Mouse (Mus musculus) heart, adult 18-20 months (tissue): ENCODE results near the gene Cys1. TPM values are rescaled to one million over a fixed set of nuclear protein-coding genes. Genes with fewer than 3 reads are reported as not detected.

Experiments used
- DNase-seq, 2 experiments: peaks; one replicate each; pipeline ENCODE4 v3.0.0; 2021 to 2022; ENCODE audit warnings: mixed read lengths in 1 of 2
- total RNA-seq, 2 experiments: library from RNA; stranded (reverse); gene quantifications; 2 replicates each; pipeline ENCODE4 v1.2.3; 2021

The Cys1 gene
- total RNA-seq, 2 experiments from 2014 or later: 3.3 to 3.9 TPM

DNA sequence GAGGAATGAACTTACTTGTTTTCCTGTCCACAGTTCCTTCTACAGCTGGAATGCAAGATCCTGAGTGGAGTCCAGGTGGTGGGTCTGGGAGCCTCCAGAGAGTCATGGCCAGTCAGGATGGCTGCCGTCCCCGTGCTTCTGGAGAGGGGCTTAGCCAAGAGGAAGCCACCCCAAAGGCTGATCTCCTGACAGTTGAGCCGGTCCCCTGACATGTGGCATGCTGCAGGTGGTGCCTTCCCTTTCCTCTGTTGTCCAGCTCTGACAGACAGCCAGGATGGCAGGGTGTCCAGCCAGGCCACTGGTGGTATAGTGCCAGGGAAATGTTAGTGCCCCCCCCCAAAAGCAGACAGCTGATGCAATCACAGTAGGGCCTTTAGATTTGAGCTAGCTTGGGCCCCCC is 16.9 kb upstream of the Cys1 start:
- DNase-seq: no peak

DNA sequence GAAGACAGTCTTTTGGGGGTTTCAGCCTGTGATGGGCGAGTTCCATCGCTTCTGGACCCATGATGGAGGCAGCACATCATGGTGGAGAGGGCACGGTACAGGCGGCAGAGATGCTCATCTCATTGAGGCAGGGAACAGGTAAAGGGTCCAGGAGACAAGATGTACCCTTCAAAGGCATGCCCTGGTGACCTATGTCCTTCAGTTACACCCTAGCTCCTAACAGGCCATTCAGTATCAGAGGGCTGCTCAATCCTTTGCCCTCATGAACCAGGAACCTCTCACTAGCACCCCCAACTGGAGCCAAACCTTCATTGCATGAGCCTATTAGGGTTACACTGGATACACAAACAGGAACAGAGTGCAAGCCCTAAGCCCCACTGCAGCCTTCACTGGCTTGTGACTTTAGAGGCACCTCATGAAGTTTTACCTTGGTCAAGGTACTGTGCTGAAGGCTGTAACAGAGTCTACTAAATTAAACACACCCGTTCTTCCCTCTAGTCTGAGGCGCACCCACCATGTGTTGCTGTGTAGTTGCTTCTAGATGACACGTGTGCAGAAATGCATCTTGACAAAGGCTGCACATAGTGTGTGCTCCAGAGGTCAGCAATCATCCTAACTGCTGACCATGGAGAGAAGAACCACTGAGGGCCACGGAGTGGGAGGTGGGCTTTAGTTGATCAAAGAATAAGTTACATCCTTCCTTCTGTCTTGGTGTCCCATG is 16.0 kb upstream of the Cys1 start:
- DNase-seq: no peak

DNA sequence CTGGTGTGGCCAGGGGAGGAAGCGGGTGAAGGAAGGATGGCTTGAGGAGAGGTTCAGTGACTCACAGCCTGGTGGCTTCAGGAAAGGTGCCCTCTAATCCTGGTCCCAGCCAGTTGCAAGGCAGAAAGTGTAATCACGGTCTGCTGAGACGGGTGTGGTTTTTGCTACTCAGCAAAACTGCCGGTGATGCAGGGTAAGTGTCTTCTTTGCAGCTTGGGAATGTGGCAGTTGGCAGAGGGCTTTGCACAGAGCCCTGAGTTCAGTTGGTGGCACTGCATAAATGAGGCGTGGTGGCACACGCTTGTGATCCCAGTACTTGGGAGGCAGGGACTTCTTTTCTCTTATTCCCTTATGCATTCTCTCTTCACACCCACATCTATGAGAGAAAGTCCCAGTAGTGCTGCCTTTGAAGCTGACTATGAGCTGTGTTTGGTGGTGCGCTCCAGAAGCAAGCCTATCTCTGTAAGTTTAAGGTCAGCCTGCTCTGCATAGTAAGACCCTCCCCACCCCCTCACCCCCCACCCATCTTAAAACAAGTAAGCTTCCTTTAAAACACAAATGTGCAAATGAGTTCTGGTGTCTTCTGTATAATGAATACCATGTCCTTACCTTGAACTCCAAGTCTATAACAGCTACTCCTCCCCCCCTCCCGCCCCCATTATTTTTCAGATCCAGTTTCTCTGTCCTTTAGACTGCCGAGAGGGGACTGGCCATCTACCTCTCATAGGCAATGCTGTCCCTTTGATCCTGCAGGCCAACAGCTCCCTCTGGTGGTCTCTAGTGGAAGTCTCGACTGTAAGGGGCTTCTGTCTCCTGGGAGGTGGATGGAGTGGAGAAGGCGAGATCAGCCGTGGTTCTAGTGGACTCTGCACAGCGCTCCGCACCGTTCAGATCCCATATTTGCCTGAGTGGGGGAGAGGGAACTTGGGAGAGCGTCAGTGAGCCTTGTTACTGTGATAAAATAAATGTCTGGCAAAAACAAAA is 15.2 kb upstream of the Cys1 start:
- DNase-seq: peak; percentile 87 to 95

DNA sequence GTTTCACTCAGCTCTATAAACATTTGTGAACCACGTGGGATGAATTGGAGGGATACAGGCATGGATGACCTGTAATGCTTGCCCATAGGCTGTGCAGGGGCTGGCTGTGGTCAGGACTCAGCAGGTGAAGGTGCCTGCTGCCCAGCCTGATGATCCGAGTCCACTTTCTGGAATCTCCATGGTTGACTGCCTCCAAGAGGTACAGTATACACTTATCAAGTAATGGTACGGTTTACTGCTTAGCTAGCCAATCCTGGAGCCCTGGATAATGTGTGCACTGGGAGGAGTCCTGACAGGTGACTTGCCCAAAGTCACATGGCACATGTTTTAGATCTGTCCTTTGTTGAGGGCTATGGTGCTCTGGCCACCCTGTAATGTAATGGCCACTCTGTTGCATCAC is 8.7 kb upstream of the Cys1 start:
- DNase-seq: no peak

DNA sequence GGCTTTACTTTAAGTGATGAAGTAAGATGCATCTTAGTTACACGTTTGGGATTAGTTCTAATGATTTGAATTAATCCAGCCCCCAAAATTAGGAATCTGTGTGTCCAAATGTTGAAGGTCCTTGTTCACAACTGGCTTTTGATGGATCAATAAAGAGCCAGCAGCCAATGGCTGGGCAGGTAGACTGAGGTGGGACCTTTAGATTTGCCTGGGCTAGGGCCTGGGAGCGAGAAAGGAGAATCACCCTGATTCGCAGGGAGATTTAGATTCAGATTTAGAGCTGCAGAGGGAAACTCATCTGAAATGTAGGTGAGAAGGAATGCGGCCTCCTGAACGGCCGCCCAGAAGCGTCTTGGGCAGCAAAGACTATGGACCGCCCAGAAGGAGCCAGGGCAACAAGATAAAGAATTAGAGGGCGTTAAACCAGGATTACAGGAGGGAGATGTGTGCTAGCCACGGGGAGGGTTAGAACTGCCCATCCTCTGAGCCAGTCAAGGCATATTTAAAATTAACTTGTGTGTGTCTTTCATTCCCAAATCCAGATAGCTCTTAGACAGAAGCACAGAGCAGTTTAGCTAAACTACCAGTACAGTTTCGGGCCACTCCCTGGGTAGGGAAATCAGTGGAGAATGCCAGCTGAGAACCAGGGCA is 5.2 kb upstream of the Cys1 start:
- no peak for DNase-seq

DNA sequence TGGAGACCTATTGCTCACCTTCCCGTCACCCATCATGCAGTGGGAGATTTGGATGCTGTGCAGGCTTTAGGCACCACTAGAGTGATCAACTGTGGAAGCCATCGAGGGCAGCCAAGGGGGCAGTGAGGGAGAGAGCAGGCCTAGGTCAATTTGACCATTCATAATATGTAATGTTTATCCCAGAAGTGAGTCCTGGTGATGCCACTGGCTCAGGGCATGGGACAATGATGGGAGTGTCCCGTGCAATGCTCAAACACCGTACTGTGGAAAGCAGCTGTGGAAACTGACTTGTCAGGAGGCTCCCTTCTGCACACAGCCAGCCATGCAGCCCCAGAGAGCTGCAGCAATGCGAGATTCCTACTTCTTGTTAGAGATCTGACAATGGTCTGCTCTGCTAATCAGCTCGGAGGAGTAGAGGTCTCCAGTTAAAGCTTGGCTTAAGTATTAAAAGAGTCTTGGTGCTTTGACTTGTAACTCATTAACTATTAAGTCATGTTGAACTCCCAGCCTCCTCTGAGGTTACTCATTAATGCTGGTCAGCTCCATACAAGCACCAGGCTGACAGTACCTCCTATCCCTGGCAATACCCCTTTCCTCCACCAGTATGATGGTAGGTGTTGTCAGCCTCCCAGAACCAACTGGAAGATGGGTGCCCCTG is 4.6 kb upstream of the Cys1 start:
- no peak for DNase-seq

DNA sequence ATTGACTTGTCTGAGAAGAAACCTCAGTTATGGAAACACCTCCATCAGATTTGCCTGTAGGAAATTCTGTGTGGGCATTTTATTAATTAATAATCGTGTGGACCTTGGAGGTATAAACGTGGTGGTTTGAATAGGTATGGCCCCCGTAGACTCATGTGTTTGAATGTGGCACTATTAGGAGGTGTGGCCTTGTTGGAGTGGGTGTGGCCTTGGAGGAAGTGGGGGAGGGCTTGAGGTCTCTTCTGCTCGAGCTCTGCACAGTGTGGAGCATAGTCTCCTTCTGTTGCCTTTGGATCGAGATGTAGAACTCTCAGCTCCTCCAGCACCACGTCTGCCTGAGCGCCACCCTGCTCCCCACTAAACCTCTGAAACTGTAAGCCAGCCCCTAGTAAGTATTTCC is 1.8 kb upstream of the Cys1 start:
- DNase-seq: no peak

DNA sequence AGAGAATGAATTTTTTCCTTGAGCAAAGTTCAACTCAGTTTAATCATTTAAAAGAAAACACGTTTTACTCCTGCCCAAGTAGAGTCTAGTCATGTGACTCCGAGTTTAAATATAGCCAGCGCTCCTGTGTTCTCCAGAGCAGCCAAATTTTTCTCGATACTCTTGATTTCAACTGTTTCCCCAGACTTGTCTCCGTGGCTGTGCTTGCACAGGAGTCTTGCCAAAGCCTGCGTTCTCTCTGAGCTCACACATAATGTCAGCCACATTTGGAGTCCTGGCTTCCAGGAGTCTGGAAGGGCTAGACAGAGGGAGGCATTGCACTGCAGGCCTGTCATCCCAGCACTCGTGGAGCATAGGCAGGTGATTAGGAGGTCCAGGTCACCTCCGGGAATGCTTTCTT is 950 bp upstream of the Cys1 start:
- DNase-seq: peak; percentile 59 to 77

DNA sequence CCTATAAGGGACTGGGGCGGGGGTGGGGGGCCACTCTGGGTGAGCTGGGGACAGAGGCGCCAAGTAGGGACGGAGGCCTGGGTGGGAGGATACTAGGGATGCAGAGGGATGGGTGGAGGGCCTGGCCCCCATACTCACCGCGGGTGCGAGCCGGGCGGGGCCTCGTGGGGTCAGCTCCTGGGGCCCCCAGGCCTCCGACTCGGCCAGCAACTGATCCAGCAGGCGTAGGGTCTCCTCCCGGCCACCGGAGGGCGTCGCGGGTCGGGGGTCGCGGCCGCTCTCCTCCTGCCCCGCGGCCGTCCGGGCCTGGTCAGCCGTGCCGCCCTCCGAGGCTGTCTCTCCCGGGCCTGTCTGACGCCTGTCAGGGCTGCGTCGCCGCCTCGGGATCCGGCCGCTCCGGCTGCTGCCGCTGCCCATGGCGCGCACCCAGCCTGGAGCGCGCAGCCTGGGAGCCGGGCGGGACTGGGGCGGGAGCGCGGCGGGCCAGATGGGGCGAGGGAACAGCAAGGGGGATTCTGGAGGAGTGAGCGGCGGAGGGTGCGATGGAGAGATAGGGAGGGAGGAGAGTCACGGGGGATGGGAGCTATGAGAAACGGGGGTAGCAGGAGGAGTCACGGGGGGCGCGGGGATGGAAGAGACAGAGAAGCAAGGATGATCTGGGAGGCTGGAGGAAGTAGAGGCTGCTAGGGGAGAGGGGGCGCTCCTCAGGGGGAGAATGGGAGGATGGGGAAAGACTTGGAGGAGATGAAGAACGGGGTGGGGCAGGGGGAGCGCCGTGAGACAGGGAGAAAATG is 924 bp downstream of the Cys1 start:
- DNase-seq: peak; percentile 45 to 57

DNA sequence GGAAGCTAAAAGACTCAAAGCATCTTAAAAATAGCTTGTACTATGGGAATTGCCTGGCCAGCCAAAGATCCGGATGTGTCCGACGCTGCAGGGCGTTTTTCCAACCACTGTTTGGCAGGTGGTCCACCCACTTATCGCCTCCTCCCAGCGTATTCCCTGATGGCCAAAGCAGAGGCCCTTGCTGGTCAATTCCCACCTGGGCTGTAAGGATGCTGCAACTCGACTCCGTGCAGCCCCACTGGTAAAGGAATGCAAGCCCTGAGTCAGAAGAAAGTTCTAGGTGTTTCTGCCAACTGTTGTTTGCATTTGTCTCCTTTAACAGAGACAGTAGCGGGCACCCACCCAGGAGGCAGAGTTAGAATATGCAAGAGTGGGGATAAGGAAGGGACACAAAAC is 1.5 kb downstream of the Cys1 start:
- peak; percentile 80 to 82 for DNase-seq

DNA sequence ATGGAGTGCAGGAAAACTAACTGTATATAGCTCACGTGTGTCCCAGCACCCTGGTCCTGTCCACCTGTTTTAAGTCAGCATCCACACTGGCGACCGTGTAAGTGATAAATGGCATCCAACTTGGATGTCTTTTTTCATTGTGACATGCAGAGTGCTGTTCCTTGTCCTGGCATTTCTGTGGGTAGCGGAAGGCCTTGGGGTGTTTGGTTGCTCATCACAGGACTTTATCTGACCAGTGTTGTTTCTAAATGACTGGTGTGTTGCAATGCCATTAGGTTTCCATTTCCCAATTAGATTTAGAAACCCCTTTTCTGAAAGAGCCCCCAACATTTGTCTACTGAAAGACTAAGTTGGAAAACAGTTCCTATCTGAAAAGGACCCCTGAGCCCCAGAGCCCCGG is 19.5 kb downstream of the Cys1 start:
- no peak for DNase-seq

DNA sequence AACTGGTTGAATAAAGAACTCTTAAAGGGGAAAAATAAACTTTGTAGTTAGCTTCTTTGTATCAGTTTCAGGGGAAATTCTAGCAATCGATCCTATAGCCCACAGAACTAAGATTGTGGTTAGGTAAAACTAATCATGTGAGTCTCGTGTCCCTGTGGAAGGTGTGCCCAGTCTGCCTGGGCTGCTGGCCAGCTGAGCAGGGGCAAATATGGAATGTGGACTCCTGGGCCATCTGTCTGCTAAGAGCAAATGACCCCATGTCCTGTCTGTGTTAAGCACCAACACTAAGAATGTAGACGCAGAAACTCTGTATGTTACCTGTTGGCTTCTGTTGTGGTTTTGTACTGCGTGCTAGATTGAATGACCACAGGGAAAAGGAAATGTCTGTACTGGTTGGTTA is 20.5 kb downstream of the Cys1 start:
- DNase-seq: peak; percentile 54 to 64

DNA sequence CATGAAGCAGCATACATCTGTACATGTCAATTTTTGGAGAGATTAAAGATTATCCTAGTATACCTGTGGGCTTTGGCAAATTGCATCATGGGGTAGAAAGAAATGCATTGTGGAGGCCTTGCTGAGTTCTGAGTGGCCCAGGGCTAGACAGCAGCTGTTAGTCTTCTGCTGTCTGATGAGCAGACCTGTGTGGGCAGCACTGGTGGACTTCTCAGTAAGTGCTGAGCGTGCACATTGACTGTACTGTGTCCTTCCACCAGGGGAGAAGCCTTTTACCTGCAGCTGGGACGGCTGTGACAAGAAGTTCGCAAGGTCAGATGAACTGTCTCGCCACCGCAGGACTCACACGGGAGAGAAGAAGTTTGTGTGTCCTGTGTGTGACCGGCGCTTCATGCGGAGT is 21.7 kb downstream of the Cys1 start:
- DNase-seq: no peak

DNA sequence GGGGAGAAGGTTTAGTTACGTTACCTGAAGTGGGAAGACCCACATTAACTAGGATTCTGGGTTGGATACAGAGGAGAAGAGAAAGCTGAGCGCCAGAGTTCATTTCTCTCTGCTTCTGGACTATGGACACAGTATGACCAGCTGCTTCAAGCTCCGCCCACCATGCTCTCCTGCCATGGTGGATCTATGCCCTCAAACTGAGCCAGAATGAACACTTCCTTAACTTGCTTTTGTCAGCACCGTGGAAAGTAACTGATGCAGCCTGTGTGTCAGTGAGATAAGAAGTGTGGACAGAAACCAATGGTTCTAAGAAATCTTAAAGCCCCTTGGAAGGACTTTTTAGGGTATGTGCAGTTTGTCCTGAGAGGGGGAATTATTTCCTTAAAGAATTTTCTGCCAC is 22.6 kb downstream of the Cys1 start:
- no peak for DNase-seq

DNA sequence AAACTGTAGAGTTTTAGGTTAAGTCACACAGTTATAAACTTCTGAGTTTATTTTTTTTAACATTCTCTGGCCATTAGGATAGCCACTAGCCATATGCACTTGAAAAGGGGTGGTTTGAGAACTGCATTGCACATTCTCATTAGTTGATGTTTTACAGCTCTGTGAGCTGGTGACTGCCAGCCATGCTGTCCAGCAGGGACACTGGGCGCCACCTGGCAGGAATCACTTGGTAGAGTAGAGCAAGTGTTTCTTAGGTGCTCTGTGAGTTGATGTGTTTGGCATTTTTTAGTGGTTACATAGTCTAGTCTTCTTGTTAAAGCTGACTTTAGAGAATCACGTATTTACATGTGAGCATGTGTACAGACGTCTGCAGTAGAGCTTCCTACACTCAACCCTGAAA is 25.2 kb downstream of the Cys1 start:
- no peak for DNase-seq

DNA sequence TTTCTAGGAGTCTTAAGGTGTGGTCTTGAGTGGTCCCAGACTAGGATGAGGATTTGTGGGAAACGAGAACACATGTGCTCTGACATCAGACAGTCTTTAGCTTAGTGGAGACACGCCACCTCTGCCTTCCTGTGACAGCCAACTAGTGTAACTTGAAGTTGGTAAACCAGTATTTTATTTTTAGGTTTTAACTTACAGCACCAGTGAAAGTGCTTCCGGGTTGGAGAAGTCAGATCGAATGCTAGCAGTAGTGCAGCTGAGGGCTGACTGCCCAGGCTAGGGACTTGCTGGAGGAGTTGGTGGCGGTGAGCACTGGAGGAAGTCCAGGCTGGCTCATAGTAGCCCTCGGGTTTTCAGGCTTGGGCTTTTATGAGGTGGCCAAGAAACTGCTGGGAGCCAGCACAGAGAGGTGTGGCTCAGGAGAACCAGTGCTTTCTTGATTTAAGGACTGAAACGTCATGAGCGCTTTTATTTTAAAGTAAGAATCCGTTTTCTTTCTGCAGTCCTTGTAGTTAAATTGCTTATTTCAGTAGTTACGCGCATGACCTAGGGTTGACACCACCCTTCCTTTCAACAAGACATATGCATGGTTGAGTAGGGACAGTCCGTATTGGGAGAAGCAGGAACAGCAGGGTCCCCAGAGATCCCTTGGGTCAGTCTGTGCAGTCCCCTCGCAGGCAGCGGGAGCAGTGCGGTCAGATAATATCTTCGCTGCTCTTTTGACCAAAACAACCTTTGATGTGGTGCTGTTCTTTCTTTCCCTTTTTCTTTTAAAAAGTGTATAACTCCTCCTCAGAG is 27.3 kb downstream of the Cys1 start:
- peak in 1 of 2 experiments; percentile 21 for DNase-seq

DNA sequence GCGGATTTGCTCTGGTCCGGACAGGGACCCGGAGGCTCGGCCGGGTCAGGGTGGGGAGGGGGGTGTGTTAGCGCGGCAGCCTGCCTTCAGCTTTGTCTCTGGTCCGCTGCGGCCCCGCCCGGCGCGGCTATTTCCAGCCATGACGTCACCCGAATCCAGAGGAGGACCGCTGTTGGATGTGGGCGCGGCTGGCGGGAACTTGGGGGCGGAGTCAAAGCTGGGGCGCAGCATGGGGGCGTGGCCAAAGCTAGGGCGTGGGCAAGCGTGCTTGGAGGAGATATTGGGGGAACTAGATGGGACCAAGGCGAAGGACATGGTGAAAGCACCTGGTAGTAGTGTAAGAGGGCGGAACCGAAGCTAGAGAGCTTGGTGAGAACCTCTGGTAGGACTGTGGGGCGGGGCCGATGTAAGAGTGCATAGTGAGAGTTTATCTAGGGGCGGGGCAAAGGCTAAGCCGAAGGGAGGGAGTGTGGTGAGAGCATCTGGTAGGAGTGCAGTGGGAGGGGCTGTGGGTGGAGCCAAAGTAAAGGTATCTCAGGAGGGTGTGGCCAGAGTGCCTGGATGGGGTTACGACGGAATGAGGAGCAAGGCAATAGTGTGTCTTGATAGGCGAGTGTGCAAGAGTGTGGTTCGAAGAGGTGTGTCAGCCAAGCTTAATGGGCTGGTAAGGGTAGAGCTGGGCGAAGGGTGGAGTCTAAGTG is 29.8 kb downstream of the Cys1 start:
- DNase-seq: peak; percentile 99

DNA sequence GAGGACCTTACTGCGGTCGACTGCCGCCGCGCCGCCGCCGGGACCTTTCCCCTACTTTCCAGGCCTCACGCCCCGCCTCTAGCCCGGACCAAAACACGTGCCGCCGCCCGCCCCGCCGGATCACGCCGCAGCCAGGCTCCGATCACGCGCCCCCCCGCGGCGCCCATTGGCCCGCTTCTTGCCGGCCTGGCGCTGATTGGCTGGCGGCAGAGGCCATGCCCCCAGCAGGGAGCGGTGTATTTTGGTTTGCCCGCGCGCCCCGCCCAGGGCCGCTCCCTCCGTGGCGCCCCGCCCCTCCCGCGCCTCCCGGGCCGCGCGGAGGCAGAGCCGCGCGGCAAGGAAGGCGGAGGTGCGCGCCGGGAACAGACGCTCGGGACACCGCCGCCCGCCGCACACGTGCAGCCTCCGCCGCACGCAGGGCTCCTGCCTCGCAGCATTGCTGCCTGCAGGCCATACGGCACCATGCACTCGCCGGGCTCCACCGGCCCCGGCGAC is 30.5 kb downstream of the Cys1 start, which contains the start of gene Klf11:
Klf11 (plus strand) TSS at position 212 of the 495 bp plus-strand sequence.
- peak; percentile 97 to 99 for DNase-seq

DNA sequence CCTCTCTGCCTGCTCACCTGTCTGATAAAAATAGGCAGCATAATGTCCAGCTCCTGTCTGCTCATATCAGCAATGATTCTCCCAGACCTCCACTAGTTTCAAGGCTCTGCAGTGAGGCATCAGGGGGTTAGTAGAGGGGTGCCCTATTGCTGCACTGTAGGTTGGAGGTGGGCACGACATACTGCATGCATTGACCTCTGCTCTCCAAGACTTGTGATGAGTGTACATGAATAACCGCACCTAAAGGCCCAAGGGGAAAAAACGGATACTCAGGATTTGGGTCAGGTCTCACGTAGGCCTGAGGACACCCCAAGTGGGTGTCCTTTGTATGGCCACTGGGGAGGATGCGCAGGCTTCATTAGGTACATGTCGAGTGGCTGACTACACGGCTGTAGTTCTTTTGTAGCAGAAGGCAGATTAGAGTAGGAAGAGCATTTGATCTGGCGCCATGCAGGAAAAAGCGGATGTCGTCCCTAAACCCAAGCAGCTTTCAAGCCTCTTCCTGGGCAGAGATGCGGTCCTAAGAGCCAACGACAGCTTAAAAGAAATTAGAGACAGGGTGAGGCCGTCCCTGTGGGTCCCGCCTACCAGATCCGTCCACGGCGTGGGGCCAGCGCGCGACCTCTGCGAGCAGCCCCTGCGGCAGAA is 31.1 kb downstream of the Cys1 start:
- no peak for DNase-seq
